Mouse (Mus musculus): ENCODE measurements around the gene Ints6l.

Ints6l gene

DNA sequence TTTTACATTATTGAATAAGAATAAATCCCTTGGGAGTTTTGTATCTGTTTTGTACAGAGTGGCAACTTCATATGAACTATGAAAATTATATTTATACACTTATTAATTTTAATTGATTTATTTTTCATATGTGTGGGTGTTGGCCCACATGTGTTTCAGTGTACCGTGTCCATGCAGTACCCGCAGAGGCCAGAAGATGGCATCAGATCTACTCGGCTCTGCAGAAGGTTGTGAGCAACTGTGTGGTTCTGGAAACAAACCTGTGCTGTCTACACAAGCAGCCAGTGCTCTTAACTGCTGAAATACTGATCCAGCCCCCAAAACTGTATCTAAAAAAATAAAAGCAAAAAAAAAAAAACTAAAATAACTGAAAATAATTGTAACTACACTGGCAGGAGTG, 76.6 kb downstream of the Ints6l start:
- peak; percentile 56 for DNase-seq

DNA sequence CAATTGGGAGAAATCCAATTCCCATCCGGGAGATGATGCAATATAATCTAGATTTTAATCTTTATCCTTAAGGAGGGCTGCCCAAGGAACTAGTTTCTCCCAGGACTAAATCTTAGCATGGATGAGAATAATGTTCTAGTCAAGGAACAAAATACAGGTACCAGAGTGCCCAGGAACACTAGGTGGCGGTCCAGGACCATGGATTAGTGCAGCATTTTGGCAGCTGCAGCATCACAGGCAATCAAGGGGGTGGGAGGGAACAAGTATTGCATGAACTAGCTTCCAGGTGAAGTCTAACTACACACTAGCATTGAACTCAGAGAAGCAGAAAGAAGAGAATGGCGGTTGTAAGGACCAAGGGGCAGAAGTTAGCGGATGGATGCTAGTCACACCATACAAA, 82.5 kb downstream of the Ints6l start:
- no peak for DNase-seq

DNA sequence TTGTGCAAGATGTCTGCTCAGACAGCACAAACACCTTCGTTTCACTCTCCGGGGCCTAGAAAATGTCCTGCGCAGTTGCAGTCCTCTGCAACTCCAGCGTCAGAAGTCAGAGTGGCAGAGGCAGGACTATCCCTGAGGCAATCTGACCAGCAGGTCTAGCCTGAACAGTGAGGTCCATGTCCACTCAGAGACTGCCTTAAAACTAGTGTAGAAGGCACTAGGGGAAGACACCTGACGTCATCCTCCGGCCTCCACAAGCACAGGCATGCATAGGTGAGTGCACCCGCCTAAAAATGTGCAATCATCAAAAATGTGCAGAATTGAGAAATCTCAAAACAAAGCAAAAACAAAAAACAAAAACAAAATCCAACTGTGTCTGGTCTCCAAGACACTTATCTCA, 94.8 kb downstream of the Ints6l start, which contains the start of gene Gm648:
TSS of gene Gm648 (minus strand) at position 101 of the 400 bp plus-strand sequence.
- no peak for DNase-seq

DNA sequence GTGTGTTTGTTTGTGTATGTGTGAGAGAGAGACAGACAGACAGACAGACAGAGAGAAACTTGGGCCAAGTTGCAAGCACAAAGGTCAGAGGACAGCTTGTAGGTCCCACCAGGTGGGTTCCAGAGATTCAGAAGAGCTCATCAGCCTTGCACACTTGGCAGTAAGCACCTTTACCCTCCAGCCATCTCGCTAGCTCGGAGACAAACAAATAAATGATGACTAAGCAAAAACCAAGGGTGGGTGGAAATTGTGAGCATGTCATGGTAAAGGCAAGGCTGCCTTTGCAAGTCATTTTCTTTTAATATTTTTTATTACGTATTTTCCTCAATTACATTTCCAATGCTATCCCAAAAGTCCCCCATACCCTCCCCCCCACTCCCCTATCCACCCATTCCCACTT, 98.9 kb downstream of the Ints6l start:
- DNase-seq = no peak

Data from right cerebral cortex, adult 18-20 months (tissue).